Mouse (Mus musculus) hindbrain, embryonic 12.5 days (tissue): Measurements from ENCODE around the gene Vmn1r221. TPM values are rescaled to one million over a fixed set of nuclear protein-coding genes. Genes with fewer than 3 reads are reported as not detected.
"Not testable (repeated sequence)": the region's sequence is repeated elsewhere in the genome, so short reads cannot be mapped to it uniquely, and the experiment has no call there.

Experiments
- ATAC-seq: fragments of 200-750 bp; cut with Nextera tagmentation; 2 replicates; pipeline ENCODE4 v1.8.0; 2017; ENCODE audit warnings: moderate TSS enrichment; ENCODE audit not compliant: low FRiP score
- H3K27ac ChIP-seq: fragments of 300-500 bp; sonication (generic); 2 replicates; pipeline ENCODE4 v1.5.1; 2016; ENCODE audit warnings: mild to moderate bottlenecking
- H3K27me3 ChIP-seq: fragments of 300-500 bp; sonication (generic); 2 replicates; pipeline ENCODE4 v1.6.1; 2016; ENCODE audit warnings: mild to moderate bottlenecking
- H3K36me3 ChIP-seq: fragments of 300-500 bp; sonication (generic); 2 replicates; pipeline ENCODE4 v1.6.1; 2016; ENCODE audit warnings: mild to moderate bottlenecking
- H3K4me1 ChIP-seq: fragments of 300-500 bp; sonication (generic); 2 replicates; pipeline ENCODE4 v1.6.1; 2016
- H3K4me2 ChIP-seq: fragments of 300-500 bp; sonication (generic); replicated peaks from 2 replicates; pipeline ENCODE4 v1.6.1; 2016; ENCODE audit warnings: mild to moderate bottlenecking
- H3K4me3 ChIP-seq: fragments of 300-500 bp; sonication (generic); 2 replicates; pipeline ENCODE4 v1.5.1; 2016; ENCODE audit warnings: mild to moderate bottlenecking
- H3K9ac ChIP-seq: fragments of 300-500 bp; sonication (generic); 2 replicates; pipeline ENCODE4 v1.6.1; 2016; ENCODE audit warnings: mild to moderate bottlenecking, moderate library complexity
- H3K9me3 ChIP-seq: fragments of 300-500 bp; sonication (generic); replicated peaks from 2 replicates; pipeline ENCODE4 v1.6.1; 2016; ENCODE audit warnings: mild to moderate bottlenecking
- WGBS: fragments of 180-500 bp; shearing (Covaris S2); methylation state at CpG from one replicate; pipeline ENCODE4 v1.1.7; 2016; 5-methylcytosine and 5-hydroxymethylcytosine counted together
- polyA plus RNA-seq: library from polyadenylated mRNA; unstranded; fragments of >200 nt; fragmentation: Nextera tagmentation; extraction: Ambion mirVana; gene quantifications from 2 replicates; pipeline ENCODE4 v1.2.1, GENCODE M21; 2016

Gene Vmn1r221
- not detected in 2 replicates for polyA plus RNA-seq

- not testable (repeated sequence) for H3K9me3 ChIP-seq
Observed at GRCm38 (mm10) chr13:23213827-23214226, at the start of gene Vmn1r221. TSS of gene Vmn1r221 (plus strand) at chr13:23214127.

GRCm38 (mm10) chr13:23166471-23166870 lies 47.5 kb upstream of the Vmn1r221 start:
- H3K27ac ChIP-seq, H3K9ac ChIP-seq, H3K4me2 ChIP-seq, H3K4me1 ChIP-seq, H3K27me3 ChIP-seq, H3K9me3 ChIP-seq, H3K4me3 ChIP-seq, ATAC-seq, H3K36me3 ChIP-seq: not testable (repeated sequence)
- WGBS = 88% methylated on average over 4 of the region's 4 CpGs

More at GRCm38 (mm10) chr13:23213827-23214226, at the start of gene Vmn1r221:
- H3K4me2 ChIP-seq, H3K9ac ChIP-seq, H3K4me1 ChIP-seq, H3K27ac ChIP-seq, H3K27me3 ChIP-seq, H3K4me3 ChIP-seq, H3K36me3 ChIP-seq, ATAC-seq: not testable (repeated sequence)
- 94% methylated on average over 2 of the region's 2 CpGs for WGBS

DNA sequence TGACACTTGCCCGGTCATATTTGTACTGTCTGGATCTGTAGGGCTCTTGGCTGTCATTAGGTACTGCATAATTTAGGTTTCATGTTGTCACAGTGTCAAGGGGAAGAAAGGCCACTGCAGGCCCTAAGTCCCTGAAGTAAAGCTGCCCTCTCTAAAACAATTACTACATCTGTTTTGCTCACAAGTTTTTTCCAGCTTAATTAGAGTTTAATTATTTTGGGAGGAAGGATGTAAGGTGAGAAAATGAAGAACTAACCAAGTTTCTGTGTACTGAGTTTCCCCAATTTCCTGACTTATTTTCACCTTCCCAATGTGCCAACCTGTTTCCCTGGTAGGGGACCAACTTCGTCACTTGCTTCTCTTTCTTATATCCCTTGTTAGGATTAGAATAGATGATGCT lies 26.1 kb upstream of the Vmn1r221 start, which contains the start of gene Vmn1r220:
Vmn1r220 (minus strand) TSS at position 101 of the 400 bp plus-strand sequence.
- H3K36me3 ChIP-seq = no peaks in the 10 kb centered on the region
- no peak within 1 kb of the TSS for H3K4me3 ChIP-seq
- H3K27me3 ChIP-seq = no peaks in the 10 kb centered on the region
- H3K27ac ChIP-seq = no peak within 1 kb of the TSS
- H3K9me3 ChIP-seq = no peaks in the 10 kb centered on the region
- H3K4me2 ChIP-seq = no peak within 1 kb of the TSS
- no peaks in the 10 kb centered on the region for H3K4me1 ChIP-seq
- H3K9ac ChIP-seq = no peak within 1 kb of the TSS
- ATAC-seq = no peak
- 82% methylated on average over 2 of the region's 2 CpGs for WGBS

DNA sequence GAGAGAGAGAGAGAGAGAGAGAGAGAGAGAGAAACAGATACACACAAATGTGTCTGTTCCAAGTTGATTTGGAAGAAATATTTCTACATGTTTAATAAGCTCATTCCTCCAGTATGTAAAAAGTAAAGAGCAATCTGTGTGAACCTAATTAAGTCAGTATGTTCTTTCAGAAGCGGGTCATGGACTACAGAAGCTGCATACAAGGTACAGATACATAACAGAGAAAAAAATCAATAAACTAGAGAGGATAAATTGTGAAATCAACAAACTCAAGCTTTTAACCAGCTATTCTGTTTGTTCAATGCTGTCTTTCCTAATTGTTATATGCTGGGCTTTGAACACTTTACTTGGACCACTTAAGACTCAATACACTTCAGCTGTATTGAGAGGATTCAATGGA lies 10.0 kb upstream of the Vmn1r221 start:
- not testable (repeated sequence) for H3K27ac ChIP-seq, H3K9me3 ChIP-seq, ATAC-seq, H3K36me3 ChIP-seq, H3K4me2 ChIP-seq, H3K4me3 ChIP-seq, H3K4me1 ChIP-seq, H3K9ac ChIP-seq, H3K27me3 ChIP-seq
- WGBS = 82% methylated on average over 1 of the region's 1 CpGs

GRCm38 (mm10) chr13:23235847-23236246 lies 21.9 kb downstream of the Vmn1r221 start, which contains the start of gene Vmn1r222:
TSS of gene Vmn1r222 (minus strand) at chr13:23235947.
- not testable (repeated sequence) for H3K4me3 ChIP-seq, H3K4me1 ChIP-seq, H3K36me3 ChIP-seq, H3K9ac ChIP-seq, H3K27ac ChIP-seq, ATAC-seq, H3K4me2 ChIP-seq, H3K9me3 ChIP-seq, H3K27me3 ChIP-seq

DNA sequence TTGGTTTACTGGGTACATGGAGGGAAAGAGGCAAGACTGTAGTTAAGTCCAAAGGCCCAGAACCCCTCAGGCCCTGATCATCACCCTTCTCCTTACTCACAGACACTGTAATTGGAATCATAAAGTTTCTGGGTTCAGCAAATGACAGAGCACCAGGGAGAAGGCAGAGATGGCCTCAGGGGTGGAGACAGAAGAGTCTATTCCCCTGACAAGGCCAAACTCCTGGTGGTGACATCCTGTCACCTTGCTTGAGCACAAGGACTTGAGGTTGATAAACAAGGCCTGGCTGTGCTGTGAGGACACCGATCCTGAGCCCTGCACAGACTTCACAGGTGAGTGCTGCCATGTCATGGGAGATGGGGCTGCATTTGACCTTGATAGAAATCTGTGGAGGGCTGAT lies 32.9 kb downstream of the Vmn1r221 start, which contains the start of gene Vmn1r223:
Vmn1r223 (plus strand) TSS at position 301 of the 400 bp plus-strand sequence.
- not testable (repeated sequence) for H3K4me1 ChIP-seq, H3K27me3 ChIP-seq, H3K36me3 ChIP-seq, H3K4me3 ChIP-seq, H3K9me3 ChIP-seq, H3K27ac ChIP-seq, ATAC-seq, H3K9ac ChIP-seq, H3K4me2 ChIP-seq
- WGBS = 86% methylated on average over 1 of the region's 1 CpGs

DNA sequence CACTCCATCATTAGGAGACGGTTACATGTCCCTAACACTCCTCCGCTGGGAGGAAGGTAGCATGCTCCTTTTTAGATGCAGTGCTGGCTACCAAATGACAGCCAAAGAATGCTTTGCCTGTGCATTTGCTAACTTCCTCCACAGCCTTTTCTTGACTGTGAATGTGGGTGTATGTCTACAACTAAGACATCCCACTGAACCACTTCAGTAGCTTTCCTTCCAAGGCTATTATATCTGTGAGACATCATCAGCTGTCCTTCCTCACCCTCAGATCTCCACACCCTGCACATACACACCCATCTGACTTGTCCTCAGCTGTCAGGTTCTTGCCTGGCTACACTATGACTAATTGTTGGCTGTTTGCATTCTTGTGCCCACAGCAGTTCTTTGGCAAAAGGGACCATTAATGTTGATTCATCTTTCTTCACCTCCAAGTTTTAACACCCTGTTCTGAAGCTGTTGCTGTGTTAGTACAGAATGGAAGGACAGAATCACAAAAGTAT lies 44.7 kb downstream of the Vmn1r221 start:
- no peaks in the 10 kb centered on the region for H3K36me3 ChIP-seq
- no peak overlapping the region for H3K4me2 ChIP-seq
- no peaks in the 10 kb centered on the region for H3K4me1 ChIP-seq
- H3K27ac ChIP-seq = no peak overlapping the region
- no peak for ATAC-seq
- no peak overlapping the region for H3K4me3 ChIP-seq
- 91% methylated on average over 2 of the region's 2 CpGs for WGBS
- peaks cover 3% of the 10 kb centered on the region; the same call in 1 of the 2 replicates for H3K9me3 ChIP-seq
- no peaks in the 10 kb centered on the region for H3K27me3 ChIP-seq
- H3K9ac ChIP-seq = no peak overlapping the region

GRCm38 (mm10) chr13:23268606-23269005 lies 54.7 kb downstream of the Vmn1r221 start:
- H3K4me1 ChIP-seq, H3K4me3 ChIP-seq, H3K4me2 ChIP-seq, H3K36me3 ChIP-seq, H3K27ac ChIP-seq, ATAC-seq, H3K27me3 ChIP-seq, H3K9ac ChIP-seq, H3K9me3 ChIP-seq: not testable (repeated sequence)
- WGBS = 88% methylated on average over 3 of the region's 3 CpGs

GRCm38 (mm10) chr13:23269127-23269526 lies 55.2 kb downstream of the Vmn1r221 start:
- not testable (repeated sequence) for H3K4me2 ChIP-seq, H3K9me3 ChIP-seq, H3K9ac ChIP-seq, ATAC-seq, H3K27me3 ChIP-seq, H3K36me3 ChIP-seq, H3K4me1 ChIP-seq, H3K27ac ChIP-seq, H3K4me3 ChIP-seq
- 52% methylated on average over 4 of the region's 4 CpGs for WGBS

DNA sequence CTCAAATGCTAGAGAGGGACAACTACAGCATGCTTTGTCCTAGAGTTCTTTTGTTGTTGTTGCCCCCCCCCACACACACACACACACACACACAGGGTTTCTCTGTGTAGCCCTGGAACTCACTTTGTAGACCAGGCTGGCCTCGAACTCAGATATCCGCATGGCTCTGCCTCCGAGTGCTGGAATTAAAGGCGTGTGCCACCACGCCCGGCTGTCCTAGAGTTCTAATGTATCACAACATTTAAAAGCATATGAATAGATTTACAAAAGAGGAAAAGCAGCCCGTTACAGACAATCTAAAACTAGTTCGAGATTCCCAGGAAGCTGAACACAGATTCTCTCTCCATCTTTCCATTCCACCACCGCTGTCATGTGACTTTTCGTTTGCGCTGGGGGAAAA lies 55.8 kb downstream of the Vmn1r221 start:
- H3K9ac ChIP-seq = no peak overlapping the region
- H3K27ac ChIP-seq = no peak overlapping the region
- ATAC-seq = no peak
- peak overlapping the region; percentile 32 for H3K4me3 ChIP-seq
- WGBS = 33% methylated on average over 11 of the region's 11 CpGs
- H3K36me3 ChIP-seq = no peaks in the 10 kb centered on the region
- no peaks in the 10 kb centered on the region for H3K9me3 ChIP-seq
- no peaks in the 10 kb centered on the region; the same call in 1 of the 2 replicates for H3K27me3 ChIP-seq
- H3K4me2 ChIP-seq = peak overlapping the region; percentile 49
- H3K4me1 ChIP-seq = peaks cover 2% of the 10 kb centered on the region; the same call in 1 of the 2 replicates

GRCm38 (mm10) chr13:23270321-23271101 lies 56.6 kb downstream of the Vmn1r221 start:
- Histone ChIP-seq H3K9me3 (no peaks in the 10 kb centered on the region), H3K27me3 (no peaks in the 10 kb centered on the region; the same call in 1 of the 2 replicates), H3K4me3 (peak overlapping the region; percentile 32), H3K27ac (no peak overlapping the region), H3K9ac (peak overlapping the region; percentile 23; the same call in 1 of the 2 replicates), H3K4me2 (peak overlapping the region; percentile 49), H3K4me1 (peaks cover 2% of the 10 kb centered on the region; the same call in 1 of the 2 replicates), H3K36me3 (no peaks in the 10 kb centered on the region)
- 2% methylated on average over 34 of the region's 34 CpGs for WGBS
- ATAC-seq = peak; percentile 93
